Mouse (Mus musculus) ES-E14 (cell line): ENCODE results near the gene Cel. TPM values are rescaled to one million over a fixed set of nuclear protein-coding genes. Genes with fewer than 3 reads are reported as not detected.

Experiments
- DNase-seq: peaks from one replicate; pipeline ENCODE4 v3.0.0-alpha.2; 2013; ENCODE audit warnings: low read depth, low spot score
- H3K27ac ChIP-seq: 2 replicates; pipeline ENCODE4 v1.5.1; 2012; ENCODE audit warnings: low read depth, mild to moderate bottlenecking, low read length, moderate library complexity, mixed read lengths; ENCODE audit not compliant: poor library complexity, insufficient read depth, severe bottlenecking
- H3K36me3 ChIP-seq: 2 replicates; pipeline ENCODE4 v1.6.1; 2012; ENCODE audit warnings: mild to moderate bottlenecking, low read length, moderate library complexity, mixed read lengths; ENCODE audit not compliant: control insufficient read depth, poor library complexity, insufficient read depth, severe bottlenecking
- H3K4me1 ChIP-seq, 2 experiments: fragments of 150-350 bp in 1 of 2; sonication (generic) in 1 of 2; 2 replicates each; pipeline ENCODE4 v1.6.1; 2012; ENCODE audit warnings: low read length in 2 of 2, mild to moderate bottlenecking in 1 of 2, mixed read lengths in 1 of 2; ENCODE audit not compliant: control insufficient read depth in 2 of 2, insufficient read depth in 2 of 2, poor library complexity in 1 of 2
- H3K4me3 ChIP-seq, 2 experiments: fragments of 150-350 bp in 1 of 2; sonication (generic) in 1 of 2; 2 replicates each; pipeline ENCODE4 v1.5.1; 2012; ENCODE audit warnings: low read length in 2 of 2, low read depth in 1 of 2, mild to moderate bottlenecking in 1 of 2, mixed read lengths in 1 of 2; ENCODE audit not compliant: insufficient read depth in 1 of 2, poor library complexity in 1 of 2, severe bottlenecking in 1 of 2
- H3K9ac ChIP-seq: 2 replicates; pipeline ENCODE4 v1.6.1; 2012; ENCODE audit warnings: low read depth, mild to moderate bottlenecking, low read length, mixed read lengths; ENCODE audit not compliant: poor library complexity, insufficient read depth, severe bottlenecking
- H3K9me3 ChIP-seq: fragments of 150-350 bp; sonication (generic); 2 replicates; pipeline ENCODE4 v1.6.1; 2012; ENCODE audit warnings: low read depth, mild to moderate bottlenecking, low read length; ENCODE audit not compliant: control insufficient read depth, insufficient read depth
- CHD2 ChIP-seq: IDR thresholded peaks from 2 replicates; pipeline ENCODE4 v1.6.1; 2014; ENCODE audit warnings: mild to moderate bottlenecking, low read depth, low read length, inconsistent platforms
- HCFC1 ChIP-seq: IDR thresholded peaks from 2 replicates; pipeline ENCODE4 v1.6.1; 2012; ENCODE audit warnings: low read length, inconsistent platforms, borderline replicate concordance; ENCODE audit not compliant: insufficient read depth
- MAFK ChIP-seq: IDR thresholded peaks from 2 replicates; pipeline ENCODE4 v1.6.1; 2014; ENCODE audit warnings: mild to moderate bottlenecking, low read depth, low read length, inconsistent platforms; ENCODE audit not compliant: insufficient read depth
- ZC3H11A ChIP-seq: IDR thresholded peaks from 2 replicates; pipeline ENCODE4 v1.6.1; 2012; ENCODE audit warnings: low read depth, mild to moderate bottlenecking, inconsistent platforms, low read length, borderline replicate concordance
- ZNF384 ChIP-seq: IDR thresholded peaks from 2 replicates; pipeline ENCODE4 v1.6.1; 2012; ENCODE audit warnings: low read depth, low read length, inconsistent platforms
- in situ Hi-C, 2 experiments: fragments of 600-800 bp; cut with MboI; formaldehyde crosslinking; loops; one replicate each; pipeline ENCODE4 v1.15.1; 2025; ENCODE audit warnings: low sequenced_read_pairs in 2 of 2, inconsistent platforms in 1 of 2; ENCODE audit not compliant: unreplicated experiment in 2 of 2
- total RNA-seq: library from RNA; depleted of rRNA; stranded (reverse); fragments of 300-350 nt; gene quantifications from 2 replicates; pipeline ENCODE4 v1.2.3, GENCODE M21; 2012

The Cel gene
- total RNA-seq, 1 experiment = not detected

DNA sequence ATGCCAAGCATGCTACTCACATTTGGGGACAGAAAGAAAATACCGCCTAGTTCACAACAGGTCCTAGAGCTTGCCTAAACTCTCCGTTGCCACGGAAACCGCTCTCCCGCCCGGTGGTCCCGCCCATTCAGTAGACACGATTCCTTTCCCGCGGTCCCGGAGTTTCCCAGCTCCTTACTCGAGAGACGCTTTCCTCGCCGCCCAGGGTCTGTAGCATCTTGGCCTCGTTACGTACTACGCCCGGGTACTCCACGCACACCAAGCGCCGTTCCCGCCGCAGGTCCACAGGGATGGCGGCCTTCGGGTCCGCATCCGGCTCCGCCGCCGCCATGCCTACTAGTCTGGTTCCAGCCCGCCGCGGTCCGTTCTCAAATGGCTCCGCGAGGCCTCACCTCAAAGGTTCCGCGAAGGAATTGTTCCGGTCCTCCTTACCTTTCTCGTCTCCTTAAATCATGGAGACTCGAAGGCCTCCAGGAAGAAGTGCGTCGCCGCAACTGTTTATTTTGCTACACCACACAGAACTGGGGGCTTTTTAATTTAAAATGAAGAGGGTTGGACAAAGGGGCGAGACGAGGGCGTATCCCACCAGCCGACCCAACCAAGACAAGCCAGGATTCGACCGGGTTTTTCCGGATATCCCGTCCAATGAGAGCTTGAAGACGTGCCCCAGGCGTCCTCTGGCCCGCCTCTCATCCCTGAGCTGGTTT lies 19.6 kb upstream of the Cel start:
- Histone ChIP-seq H3K9ac (peak overlapping the region; percentile 97), H3K36me3 (peaks cover 9% of the 10 kb centered on the region; the same call in 1 of the 2 replicates), H3K4me1 (no peaks in the 10 kb centered on the region), H3K4me3 (peak overlapping the region; percentile 89 to 97), H3K27ac (peak overlapping the region; percentile 86), H3K9me3 (no peaks in the 10 kb centered on the region)
- in situ Hi-C loops = no loop called here
- peak; percentile 86 for DNase-seq
- TF ChIP-seq ZC3H11A (no peak), HCFC1 (peak; percentile 89)

DNA sequence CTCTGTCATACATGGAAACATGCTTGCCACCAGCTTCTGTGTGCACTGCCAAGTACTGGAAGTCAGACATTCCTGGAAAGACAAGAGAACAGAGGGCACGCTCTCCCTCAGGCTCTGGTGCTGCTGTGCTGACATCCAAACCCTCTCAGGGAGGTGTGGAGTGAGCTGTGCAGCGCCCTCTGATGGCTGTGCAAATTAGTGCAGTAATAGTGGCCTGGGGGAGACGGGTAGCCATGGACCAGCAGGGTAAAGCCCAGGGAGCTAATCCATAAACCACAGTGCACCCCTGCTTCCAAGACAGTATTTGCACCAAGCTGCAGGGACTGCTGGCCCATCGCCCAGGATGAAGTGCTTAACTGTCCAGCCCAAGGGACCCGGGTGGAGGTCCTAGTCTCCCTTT lies 14.8 kb upstream of the Cel start:
- Histone ChIP-seq H3K27ac (no peak overlapping the region), H3K9me3 (no peaks in the 10 kb centered on the region), H3K36me3 (peaks cover 34% of the 10 kb centered on the region), H3K4me3 (no peak overlapping the region), H3K4me1 (no peaks in the 10 kb centered on the region), H3K9ac (no peak overlapping the region)
- in situ Hi-C loops = no loop called here
- no peak for TF ChIP-seq HCFC1
- no peak for TF ChIP-seq CHD2
- TF ChIP-seq ZC3H11A = no peak
- no peak for TF ChIP-seq ZNF384
- no peak for TF ChIP-seq MAFK
- peak; percentile 47 for DNase-seq

GRCm38 (mm10) chr2:28576815-28577214 lies 13.6 kb upstream of the Cel start:
- DNase-seq = no peak
- in situ Hi-C loops = no loop called here

DNA sequence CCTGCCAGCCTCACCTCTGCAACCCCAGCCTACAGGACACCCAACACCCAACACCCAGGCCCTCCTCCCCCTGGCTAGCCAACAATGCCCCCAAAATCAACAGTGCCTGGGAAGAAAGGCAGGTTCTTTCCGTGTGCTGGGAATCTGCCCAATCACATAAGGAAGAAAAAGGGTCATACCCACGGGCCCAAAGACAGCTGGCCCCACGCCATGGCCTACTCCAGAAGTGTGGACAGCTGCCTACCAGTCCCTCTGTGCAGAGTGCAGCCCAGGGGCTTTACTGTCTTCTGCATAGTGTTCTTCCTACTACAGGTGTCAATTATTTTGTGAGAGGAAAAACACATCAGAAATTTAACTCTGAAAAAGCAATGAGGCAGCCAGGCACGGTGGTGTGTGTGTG lies 12.1 kb upstream of the Cel start:
- no peaks in the 10 kb centered on the region for H3K9me3 ChIP-seq
- H3K27ac ChIP-seq = no peak overlapping the region
- TF ChIP-seq ZNF384 = no peak
- no peak for TF ChIP-seq HCFC1
- no peak for TF ChIP-seq CHD2
- no peak for TF ChIP-seq MAFK
- no peak for TF ChIP-seq ZC3H11A
- H3K9ac ChIP-seq = no peak overlapping the region
- H3K36me3 ChIP-seq = peaks cover 57% of the 10 kb centered on the region
- in situ Hi-C loops = no loop called here
- no peak for DNase-seq
- H3K4me1 ChIP-seq = no peaks in the 10 kb centered on the region
- H3K4me3 ChIP-seq = no peak overlapping the region

More at GRCm38 (mm10) chr2:28576815-28577214, 13.6 kb upstream of the Cel start:
- H3K4me1 ChIP-seq = no peaks in the 10 kb centered on the region
- no peak overlapping the region for H3K9ac ChIP-seq
- TF ChIP-seq MAFK (no peak), CHD2 (no peak), HCFC1 (no peak), ZC3H11A (no peak), ZNF384 (no peak)
- peaks cover 46% of the 10 kb centered on the region for H3K36me3 ChIP-seq
- no peaks in the 10 kb centered on the region for H3K9me3 ChIP-seq
- no peak overlapping the region for H3K27ac ChIP-seq
- no peak overlapping the region for H3K4me3 ChIP-seq

GRCm38 (mm10) chr2:28569903-28570302 lies 6.7 kb upstream of the Cel start:
- peaks cover 64% of the 10 kb centered on the region for H3K36me3 ChIP-seq
- H3K4me1 ChIP-seq = no peaks in the 10 kb centered on the region
- no peaks in the 10 kb centered on the region for H3K9me3 ChIP-seq
- DNase-seq = no peak
- no peak overlapping the region for H3K9ac ChIP-seq
- H3K4me3 ChIP-seq = no peak overlapping the region
- TF ChIP-seq MAFK (no peak), CHD2 (no peak), ZC3H11A (no peak), ZNF384 (no peak), HCFC1 (no peak)
- no peak overlapping the region for H3K27ac ChIP-seq
- in situ Hi-C loops = no loop called here
